Mouse (Mus musculus) cerebellum, adult 2 months (tissue): Measurements from ENCODE around the gene Snx13.

ENCODE experiments used
- CTCF ChIP-seq: fragments of 200-500 bp; IDR thresholded peaks from 2 replicates; pipeline ENCODE4 v1.5.1; 2011; ENCODE audit warnings: low read depth, mild to moderate bottlenecking, control low read depth, low read length, moderate library complexity, borderline replicate concordance; ENCODE audit not compliant: insufficient read depth
- POLR2A ChIP-seq: fragments of 200-500 bp; IDR thresholded peaks from 2 replicates; pipeline ENCODE4 v1.6.1; 2011; ENCODE audit warnings: low read length, control low read depth, borderline replicate concordance; ENCODE audit not compliant: insufficient read depth

DNA sequence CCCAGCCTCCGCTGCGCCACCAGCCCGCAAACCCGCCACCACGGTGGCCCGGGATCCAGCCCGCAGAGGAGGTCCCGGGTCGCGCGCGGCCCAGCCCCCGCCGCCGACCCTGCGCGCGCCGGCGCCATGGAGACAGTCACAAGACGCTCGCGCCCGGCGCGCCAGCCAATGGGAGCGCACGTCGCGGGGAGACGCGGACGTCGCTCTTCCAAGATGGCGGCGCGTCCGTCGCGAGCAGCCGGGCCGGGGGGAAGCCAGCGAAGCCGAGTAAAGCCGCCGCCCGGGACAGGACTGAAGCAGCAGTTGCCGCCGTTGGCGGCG, at the start of gene Snx13:
- TF ChIP-seq POLR2A = peak; percentile 59; the same call in 1 of the 2 replicates
- no peak for TF ChIP-seq CTCF
